ENCODE assay signal across 16 mouse cellular contexts in the genomic region with DNA sequence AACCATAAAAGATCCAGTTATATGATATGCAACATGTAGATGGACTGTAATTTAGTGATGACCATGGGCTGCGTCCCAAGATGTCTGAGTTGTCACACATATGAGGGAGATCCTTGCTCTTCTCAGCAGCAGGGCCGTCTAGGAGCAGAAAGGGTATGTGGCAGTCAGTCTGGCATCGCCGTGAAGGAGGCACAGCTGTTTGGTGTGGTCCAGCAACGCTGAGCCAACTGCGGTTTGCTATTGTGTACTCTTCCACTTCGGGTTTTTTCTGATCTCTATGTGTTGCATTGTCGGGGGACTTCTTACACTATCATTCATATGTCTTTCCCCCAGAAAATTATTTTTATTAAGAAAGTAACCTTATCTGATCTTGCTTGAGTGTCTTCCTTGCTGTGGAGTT.
"Had no signal": no experiment of that assay in that cellular context is flagged by ENCODE, and none has a peak within 500 bp of the region (broad histone marks: within the 10 kb centered on the region; RNA-seq: fewer than 3 reads in every experiment).

No protein-coding gene starts in this region.

- H3K27ac ChIP-seq: limb, embryonic 15.5 days; liver, embryonic 12.5 days; liver, embryonic 14.5 days; midbrain, embryonic 10.5 days; midbrain, embryonic 12.5 days; neural tube, embryonic 12.5 days; stomach, embryonic 15.5 days; stomach, postnatal 0 days had no signal

- ATAC-seq: liver, embryonic 12.5 days; midbrain, embryonic 16.5 days had no signal

- H3K36me3 ChIP-seq: limb, embryonic 15.5 days; liver, embryonic 12.5 days; midbrain, embryonic 10.5 days; midbrain, embryonic 12.5 days; neural tube, embryonic 12.5 days; stomach, embryonic 15.5 days had no signal

- H3K9me3 ChIP-seq: limb, embryonic 15.5 days; liver, embryonic 12.5 days; midbrain, embryonic 10.5 days; midbrain, embryonic 12.5 days; neural tube, embryonic 12.5 days; stomach, embryonic 15.5 days had no signal

- DNase-seq: lung, adult 2 months; lung, postnatal 4 days; midbrain, embryonic 14.5 days; right cerebral cortex, postnatal 14 days; thymus, adult 2 months; thymus, postnatal 25 days; thymus, postnatal 4 days had no signal

- H3K9ac ChIP-seq: limb, embryonic 15.5 days; liver, embryonic 12.5 days; liver, embryonic 14.5 days; midbrain, embryonic 12.5 days; neural tube, embryonic 12.5 days; stomach, embryonic 15.5 days had no signal

- H3K4me2 ChIP-seq: limb, embryonic 15.5 days; liver, embryonic 12.5 days; midbrain, embryonic 12.5 days; neural tube, embryonic 12.5 days; stomach, embryonic 15.5 days had no signal

- H3K4me1 ChIP-seq: limb, embryonic 15.5 days; liver, embryonic 12.5 days; midbrain, embryonic 12.5 days; neural tube, embryonic 12.5 days; stomach, embryonic 15.5 days had no signal

- H3K4me3 ChIP-seq: limb, embryonic 15.5 days; liver, embryonic 12.5 days; midbrain, embryonic 10.5 days; midbrain, embryonic 12.5 days; neural tube, embryonic 12.5 days; stomach, embryonic 15.5 days had no signal

- H3K27me3 ChIP-seq: limb, embryonic 15.5 days; liver, embryonic 12.5 days; midbrain, embryonic 12.5 days; neural tube, embryonic 12.5 days; stomach, embryonic 15.5 days had no signal
